Mouse (Mus musculus) ES-E14 (cell line): ENCODE data around the gene Trpv2.

Experiments
- CHD2 ChIP-seq: IDR thresholded peaks from 2 replicates; pipeline ENCODE4 v1.6.1; 2014; ENCODE audit warnings: mild to moderate bottlenecking, low read depth, low read length, inconsistent platforms
- HCFC1 ChIP-seq: IDR thresholded peaks from 2 replicates; pipeline ENCODE4 v1.6.1; 2012; ENCODE audit warnings: low read length, inconsistent platforms, borderline replicate concordance; ENCODE audit not compliant: insufficient read depth
- ZC3H11A ChIP-seq: IDR thresholded peaks from 2 replicates; pipeline ENCODE4 v1.6.1; 2012; ENCODE audit warnings: low read depth, mild to moderate bottlenecking, inconsistent platforms, low read length, borderline replicate concordance
- ZNF384 ChIP-seq: IDR thresholded peaks from 2 replicates; pipeline ENCODE4 v1.6.1; 2012; ENCODE audit warnings: low read depth, low read length, inconsistent platforms

DNA sequence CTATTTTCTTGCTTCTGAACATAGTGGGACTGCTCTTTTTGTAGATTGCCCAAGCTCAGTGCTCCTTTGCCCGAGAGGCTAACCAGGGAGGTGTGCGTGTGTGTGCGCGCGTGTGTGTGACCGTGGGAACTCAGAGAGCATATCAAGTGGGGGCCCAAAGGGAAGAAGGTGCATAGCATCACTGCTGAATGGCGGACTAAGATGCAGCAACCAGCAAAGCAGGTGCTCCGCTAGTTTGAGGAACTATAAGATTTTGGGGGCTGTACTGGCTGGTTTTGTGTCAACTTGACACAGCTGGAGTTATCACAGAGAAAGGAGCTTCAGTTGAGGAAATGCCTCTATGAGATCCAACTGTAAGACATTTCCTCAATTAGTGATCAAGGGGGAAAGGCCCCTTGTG is 46.8 kb downstream of the Trpv2 start:
- no peak for TF ChIP-seq ZC3H11A
- TF ChIP-seq ZNF384: no peak
- TF ChIP-seq CHD2: no peak
- no peak for TF ChIP-seq HCFC1
